Mouse (Mus musculus) ZHBTc4 (cell line): ENCODE results near the gene Defa34.
"Not testable (repeated sequence)": the region's sequence is repeated elsewhere in the genome, so short reads cannot be mapped to it uniquely, and the experiment has no call there.

Source experiments
- DNase-seq: peaks from one replicate; pipeline ENCODE4 v3.0.0-alpha.2; 2011; ENCODE audit warnings: low read depth, low spot score

Gene Defa34

GRCm38 (mm10) chr8:21665497-21665896, at the start of gene Defa34:
Gene Defa34, plus strand, starts transcription at chr8:21665797.
- not testable (repeated sequence) for DNase-seq

GRCm38 (mm10) chr8:21617883-21618282, 47.7 kb upstream of the Defa34 start, which contains the start of gene Defa26:
Gene Defa26, plus strand, starts transcription at chr8:21618183.
- not testable (repeated sequence) for DNase-seq

GRCm38 (mm10) chr8:21655480-21655879, 10.1 kb upstream of the Defa34 start, which contains the start of gene Defa17:
Gene Defa17, plus strand, starts transcription at chr8:21655780.
- DNase-seq = not testable (repeated sequence)

- DNase-seq = not testable (repeated sequence)
Measured at GRCm38 (mm10) chr8:21703545-21703944, 37.9 kb downstream of the Defa34 start, which contains the start of gene AY761184. Gene AY761184, minus strand, starts transcription at chr8:21703645.
